Mouse (Mus musculus): ENCODE results near the gene Gm11172. TPM values are rescaled to one million over a fixed set of nuclear protein-coding genes. Genes with fewer than 3 reads are reported as not detected.
A peak's percentile ranks its signal among the peaks of the same experiment; 100 is the strongest.

Gene Gm11172
- total and polyA plus RNA-seq, 2 experiments from 2014 or later = not detected

- WGBS = 68% methylated on average over 4 of the region's 4 CpGs
- no peak for ATAC-seq (ENCODE audit: insufficient read depth, low read depth)
- Histone ChIP-seq H3K36me3 (replicated peaks; ENCODE audit: control insufficient read depth, insufficient read depth, low read length) (no peaks in the 10 kb centered on the region), H3K27ac (ENCODE audit: low read depth) (peak overlapping the region; percentile 15; the same call in 1 of the 2 replicates), H3K4me2 (ENCODE audit: low read depth, low read length) (no peak overlapping the region), H3K4me1 (ENCODE audit: control insufficient read depth, insufficient read depth) (no peaks in the 10 kb centered on the region), H3K9me3 (replicated peaks; ENCODE audit: control insufficient read depth, low read length) (no peaks in the 10 kb centered on the region), H3K9ac (replicated peaks; ENCODE audit: low read depth, low read length) (no peak overlapping the region), H3K27me3 (ENCODE audit: control insufficient read depth, insufficient read depth, low read length) (no peaks in the 10 kb centered on the region), H3K4me3 (ENCODE audit: low read depth, low read length) (no peak overlapping the region)
- TF ChIP-seq EP300 (IDR thresholded peaks at IDR 0.05; ENCODE audit: low read depth) (no peak), CTCF (IDR thresholded peaks at IDR 0.05; ENCODE audit: low read depth) (no peak)
- no peak for DNase-seq (ENCODE audit: low spot score)
These were observed 13.1 kb downstream of the Gm11172 start for GRCm38 (mm10) chr16:10825840-10826239.

GRCm38 (mm10) chr16:10827269-10827668 lies 14.6 kb downstream of the Gm11172 start:
- Histone ChIP-seq H3K4me3 (ENCODE audit: low read depth, low read length) (no peak overlapping the region), H3K9ac (replicated peaks; ENCODE audit: low read depth, low read length) (no peak overlapping the region), H3K27me3 (ENCODE audit: control insufficient read depth, insufficient read depth, low read length) (no peaks in the 10 kb centered on the region), H3K27ac (ENCODE audit: low read depth) (peak overlapping the region; percentile 65; the same call in 1 of the 2 replicates), H3K4me1 (ENCODE audit: control insufficient read depth, insufficient read depth) (no peaks in the 10 kb centered on the region), H3K4me2 (ENCODE audit: low read depth, low read length) (no peak overlapping the region), H3K36me3 (replicated peaks; ENCODE audit: control insufficient read depth, insufficient read depth, low read length) (no peaks in the 10 kb centered on the region), H3K9me3 (replicated peaks; ENCODE audit: control insufficient read depth, low read length) (no peaks in the 10 kb centered on the region)
- WGBS = 91% methylated on average over 9 of the region's 9 CpGs
- ATAC-seq (ENCODE audit: insufficient read depth, low read depth) (no peak), DNase-seq (ENCODE audit: low spot score) (no peak)
- TF ChIP-seq CTCF (IDR thresholded peaks at IDR 0.05; ENCODE audit: low read depth) = no peak
- no peak for TF ChIP-seq EP300 (IDR thresholded peaks at IDR 0.05; ENCODE audit: low read depth)

- H3K27ac ChIP-seq (ENCODE audit: low read depth) = peak overlapping the region; percentile 65; the same call in 1 of the 2 replicates
- no peak for TF ChIP-seq EP300 (IDR thresholded peaks at IDR 0.05; ENCODE audit: low read depth)
- TF ChIP-seq CTCF (IDR thresholded peaks at IDR 0.05; ENCODE audit: low read depth) = no peak
- 77% methylated on average over 7 of the region's 7 CpGs for WGBS
These were observed 15.2 kb downstream of the Gm11172 start for GRCm38 (mm10) chr16:10827766-10828460.

GRCm38 (mm10) chr16:10828461-10828805 lies 15.7 kb downstream of the Gm11172 start:
- Histone ChIP-seq H3K9me3 (replicated peaks; ENCODE audit: control insufficient read depth, low read length) (no peaks in the 10 kb centered on the region), H3K36me3 (replicated peaks; ENCODE audit: control insufficient read depth, insufficient read depth, low read length) (no peaks in the 10 kb centered on the region), H3K9ac (replicated peaks; ENCODE audit: low read depth, low read length) (no peak overlapping the region), H3K4me3 (ENCODE audit: low read depth, low read length) (no peak overlapping the region), H3K27ac (ENCODE audit: low read depth) (no peak overlapping the region; the same call in 1 of the 2 replicates), H3K27me3 (ENCODE audit: control insufficient read depth, insufficient read depth, low read length) (no peaks in the 10 kb centered on the region), H3K4me2 (ENCODE audit: low read depth, low read length) (no peak overlapping the region), H3K4me1 (ENCODE audit: control insufficient read depth, insufficient read depth) (no peaks in the 10 kb centered on the region)
- DNase-seq (ENCODE audit: low spot score) = no peak
- no peak for ATAC-seq (ENCODE audit: insufficient read depth, low read depth)
- WGBS = 70% methylated on average over 4 of the region's 4 CpGs
- TF ChIP-seq CTCF (IDR thresholded peaks at IDR 0.05; ENCODE audit: low read depth) (no peak), EP300 (IDR thresholded peaks at IDR 0.05; ENCODE audit: low read depth) (no peak)

More at GRCm38 (mm10) chr16:10827766-10828460, 15.2 kb downstream of the Gm11172 start:
- ATAC-seq (ENCODE audit: insufficient read depth, low read depth) (no peak), DNase-seq (ENCODE audit: low spot score) (no peak)
- H3K27me3 ChIP-seq (ENCODE audit: control insufficient read depth, insufficient read depth, low read length) = no peaks in the 10 kb centered on the region
- H3K4me3 ChIP-seq (ENCODE audit: low read depth, low read length) = no peak overlapping the region
- no peaks in the 10 kb centered on the region for H3K9me3 ChIP-seq (replicated peaks; ENCODE audit: control insufficient read depth, low read length)
- H3K9ac ChIP-seq (replicated peaks; ENCODE audit: low read depth, low read length) = no peak overlapping the region
- no peaks in the 10 kb centered on the region for H3K4me1 ChIP-seq (ENCODE audit: control insufficient read depth, insufficient read depth)
- H3K36me3 ChIP-seq (replicated peaks; ENCODE audit: control insufficient read depth, insufficient read depth, low read length) = no peaks in the 10 kb centered on the region
- H3K4me2 ChIP-seq (ENCODE audit: low read depth, low read length) = no peak overlapping the region

- ATAC-seq (ENCODE audit: insufficient read depth, low read depth) (no peak), DNase-seq (ENCODE audit: low spot score) (no peak)
- no peaks in the 10 kb centered on the region for H3K27me3 ChIP-seq (ENCODE audit: control insufficient read depth, insufficient read depth, low read length)
- TF ChIP-seq CTCF (IDR thresholded peaks at IDR 0.05; ENCODE audit: low read depth) (no peak), EP300 (IDR thresholded peaks at IDR 0.05; ENCODE audit: low read depth) (no peak)
- H3K4me1 ChIP-seq (ENCODE audit: control insufficient read depth, insufficient read depth) = peaks cover 24% of the 10 kb centered on the region
- H3K9me3 ChIP-seq (replicated peaks; ENCODE audit: control insufficient read depth, low read length) = no peaks in the 10 kb centered on the region
- WGBS = 2% methylated on average over 12 of the region's 12 CpGs
- no peaks in the 10 kb centered on the region for H3K36me3 ChIP-seq (replicated peaks; ENCODE audit: control insufficient read depth, insufficient read depth, low read length)
- peak overlapping the region; percentile 79 for H3K4me3 ChIP-seq (ENCODE audit: low read depth, low read length)
- peak overlapping the region; percentile 26; the same call in 1 of the 2 replicates for H3K27ac ChIP-seq (ENCODE audit: low read depth)
- no peak overlapping the region for H3K9ac ChIP-seq (replicated peaks; ENCODE audit: low read depth, low read length)
- peak overlapping the region; percentile 96 for H3K4me2 ChIP-seq (ENCODE audit: low read depth, low read length)
These were observed 21.8 kb downstream of the Gm11172 start for GRCm38 (mm10) chr16:10834542-10834910.
